Mouse (Mus musculus): ENCODE measurements around the gene Slc25a22. TPM values are rescaled to one million over a fixed set of nuclear protein-coding genes. Genes with fewer than 3 reads are reported as not detected.
"Not testable (repeated sequence)": the region's sequence is repeated elsewhere in the genome, so short reads cannot be mapped to it uniquely, and the experiment has no call there.

Gene Slc25a22
- polyA plus RNA-seq, 1 experiment = 22.2 TPM

GRCm38 (mm10) chr7:141447110-141447991, 9.7 kb upstream of the Slc25a22 start, which contains the start of gene Rplp2:
Gene Rplp2, plus strand, starts transcription at chr7:141447370.
- Histone ChIP-seq H3K4me3 (replicated peaks) (peak within 1 kb of the TSS; percentile 99), H3K4me1 (peaks cover 68% of the 10 kb centered on the region), H3K9me3 (no peaks in the 10 kb centered on the region), H3K27me3 (replicated peaks) (no peaks in the 10 kb centered on the region), H3K36me3 (replicated peaks; ENCODE audit: low read length) (peaks cover 42% of the 10 kb centered on the region)
- TF ChIP-seq FLI1 (IDR thresholded peaks at IDR 0.05; ENCODE audit: low read length) (no peak; the same call in 1 of the 2 replicates), GATA1 (IDR thresholded peaks at IDR 0.05; ENCODE audit: borderline replicate concordance, low read length) (no peak)

GRCm38 (mm10) chr7:141446374-141446773, 8.7 kb upstream of the Slc25a22 start:
- Histone ChIP-seq H3K4me3 (replicated peaks) (peak overlapping the region; percentile 99), H3K36me3 (replicated peaks; ENCODE audit: low read length) (peaks cover 42% of the 10 kb centered on the region), H3K4me1 (peaks cover 68% of the 10 kb centered on the region)
- H3K27me3 ChIP-seq (replicated peaks); H3K9me3 ChIP-seq: not testable (repeated sequence)

GRCm38 (mm10) chr7:141443828-141444237, 6.1 kb upstream of the Slc25a22 start, which contains the start of gene Pidd1:
Gene Pidd1, minus strand, starts transcription at chr7:141444025.
- Histone ChIP-seq H3K9me3 (no peaks in the 10 kb centered on the region), H3K4me1 (peaks cover 68% of the 10 kb centered on the region), H3K27me3 (replicated peaks) (no peaks in the 10 kb centered on the region), H3K4me3 (replicated peaks) (peak within 1 kb of the TSS; percentile 95), H3K36me3 (replicated peaks; ENCODE audit: low read length) (peaks cover 46% of the 10 kb centered on the region)
- TF ChIP-seq FLI1 (IDR thresholded peaks at IDR 0.05; ENCODE audit: low read length) (no peak; the same call in 1 of the 2 replicates), GATA1 (IDR thresholded peaks at IDR 0.05; ENCODE audit: borderline replicate concordance, low read length) (no peak)

GRCm38 (mm10) chr7:141443081-141443821, 5.6 kb upstream of the Slc25a22 start:
- TF ChIP-seq FLI1 (IDR thresholded peaks at IDR 0.05; ENCODE audit: low read length) (no peak), GATA1 (IDR thresholded peaks at IDR 0.05; ENCODE audit: borderline replicate concordance, low read length) (no peak)
- H3K4me3 ChIP-seq (replicated peaks) = peak overlapping the region; percentile 95
- peaks cover 66% of the 10 kb centered on the region for H3K4me1 ChIP-seq
- no peaks in the 10 kb centered on the region for H3K9me3 ChIP-seq
- H3K36me3 ChIP-seq (replicated peaks; ENCODE audit: low read length) = peaks cover 46% of the 10 kb centered on the region
- no peaks in the 10 kb centered on the region for H3K27me3 ChIP-seq (replicated peaks)

- peaks cover 74% of the 10 kb centered on the region for H3K4me1 ChIP-seq
- peak overlapping the region; percentile 95 for H3K4me3 ChIP-seq (replicated peaks)
- H3K9me3 ChIP-seq = no peaks in the 10 kb centered on the region
- no peak for TF ChIP-seq FLI1 (IDR thresholded peaks at IDR 0.05; ENCODE audit: low read length)
- TF ChIP-seq GATA1 (IDR thresholded peaks at IDR 0.05; ENCODE audit: borderline replicate concordance, low read length) = no peak
- peaks cover 53% of the 10 kb centered on the region for H3K36me3 ChIP-seq (replicated peaks; ENCODE audit: low read length)
- H3K27me3 ChIP-seq (replicated peaks) = no peaks in the 10 kb centered on the region
Observed at GRCm38 (mm10) chr7:141442199-141442598, 4.5 kb upstream of the Slc25a22 start.

- H3K4me1 ChIP-seq = peaks cover 77% of the 10 kb centered on the region
- no peaks in the 10 kb centered on the region for H3K9me3 ChIP-seq
- TF ChIP-seq GATA1 (IDR thresholded peaks at IDR 0.05; ENCODE audit: borderline replicate concordance, low read length) (no peak), FLI1 (IDR thresholded peaks at IDR 0.05; ENCODE audit: low read length) (no peak)
- H3K4me3 ChIP-seq (replicated peaks) = peak overlapping the region; percentile 95
- peaks cover 53% of the 10 kb centered on the region for H3K36me3 ChIP-seq (replicated peaks; ENCODE audit: low read length)
- H3K27me3 ChIP-seq (replicated peaks) = no peaks in the 10 kb centered on the region
Observed at GRCm38 (mm10) chr7:141441460-141441859, 3.8 kb upstream of the Slc25a22 start.

GRCm38 (mm10) chr7:141440613-141441012, 2.9 kb upstream of the Slc25a22 start:
- Histone ChIP-seq H3K4me3 (replicated peaks) (peak overlapping the region; percentile 95), H3K27me3 (replicated peaks) (no peaks in the 10 kb centered on the region), H3K4me1 (peaks cover 81% of the 10 kb centered on the region), H3K36me3 (replicated peaks; ENCODE audit: low read length) (peaks cover 53% of the 10 kb centered on the region), H3K9me3 (no peaks in the 10 kb centered on the region)
- TF ChIP-seq GATA1 (IDR thresholded peaks at IDR 0.05; ENCODE audit: borderline replicate concordance, low read length) (no peak), FLI1 (IDR thresholded peaks at IDR 0.05; ENCODE audit: low read length) (no peak)

- Histone ChIP-seq H3K36me3 (replicated peaks; ENCODE audit: low read length) (peaks cover 53% of the 10 kb centered on the region), H3K9me3 (no peaks in the 10 kb centered on the region), H3K27me3 (replicated peaks) (no peaks in the 10 kb centered on the region), H3K4me3 (replicated peaks) (no peak overlapping the region), H3K4me1 (peaks cover 86% of the 10 kb centered on the region)
- TF ChIP-seq GATA1 (IDR thresholded peaks at IDR 0.05; ENCODE audit: borderline replicate concordance, low read length) (no peak), FLI1 (IDR thresholded peaks at IDR 0.05; ENCODE audit: low read length) (no peak)
Observed at GRCm38 (mm10) chr7:141439811-141440210, 2.1 kb upstream of the Slc25a22 start.

GRCm38 (mm10) chr7:141439140-141439679, 1.5 kb upstream of the Slc25a22 start:
- peaks cover 56% of the 10 kb centered on the region for H3K36me3 ChIP-seq (replicated peaks; ENCODE audit: low read length)
- TF ChIP-seq FLI1 (IDR thresholded peaks at IDR 0.05; ENCODE audit: low read length) (no peak), GATA1 (IDR thresholded peaks at IDR 0.05; ENCODE audit: borderline replicate concordance, low read length) (no peak)
- H3K4me3 ChIP-seq (replicated peaks) = no peak overlapping the region
- peaks cover 86% of the 10 kb centered on the region for H3K4me1 ChIP-seq
- H3K9me3 ChIP-seq = no peaks in the 10 kb centered on the region
- no peaks in the 10 kb centered on the region for H3K27me3 ChIP-seq (replicated peaks)

Measured in megakaryocyte, embryonic 14.5 days (primary cell).